Mouse (Mus musculus): ENCODE measurements around the gene Mmab. TPM values are rescaled to one million over a fixed set of nuclear protein-coding genes. Genes with fewer than 3 reads are reported as not detected.

Mmab gene
- polyA plus RNA-seq, 1 experiment from 2014 or later: 20.3 TPM

- no peak overlapping the region for H3K27ac ChIP-seq (replicated peaks)
- H3K36me3 ChIP-seq: peaks cover 99% of the 10 kb centered on the region
- H3K27me3 ChIP-seq: no peaks in the 10 kb centered on the region
- H3K9me3 ChIP-seq: no peaks in the 10 kb centered on the region
- H3K4me1 ChIP-seq: no peaks in the 10 kb centered on the region
- no peak for ATAC-seq (replicated peaks)
- H3K4me2 ChIP-seq (replicated peaks): no peak overlapping the region
- 92% methylated on average over 14 of the region's 14 CpGs for WGBS
- no peak overlapping the region for H3K9ac ChIP-seq (replicated peaks)
- H3K4me3 ChIP-seq: no peak overlapping the region
Observed at GRCm38 (mm10) chr5:114406592-114406991, 37.3 kb downstream of the Mmab start.

- Histone ChIP-seq H3K27ac (replicated peaks) (no peak overlapping the region), H3K36me3 (peaks cover 70% of the 10 kb centered on the region), H3K27me3 (no peaks in the 10 kb centered on the region), H3K9me3 (no peaks in the 10 kb centered on the region), H3K4me3 (no peak overlapping the region), H3K9ac (replicated peaks) (no peak overlapping the region), H3K4me1 (no peaks in the 10 kb centered on the region), H3K4me2 (replicated peaks) (no peak overlapping the region)
- ATAC-seq (replicated peaks): no peak
- WGBS: 89% methylated on average over 9 of the region's 9 CpGs
Observed at GRCm38 (mm10) chr5:114393169-114393568, 50.7 kb downstream of the Mmab start.

- Histone ChIP-seq H3K27ac (replicated peaks) (no peak overlapping the region), H3K36me3 (peaks cover 46% of the 10 kb centered on the region), H3K9me3 (no peaks in the 10 kb centered on the region), H3K27me3 (no peaks in the 10 kb centered on the region), H3K4me2 (replicated peaks) (no peak overlapping the region), H3K9ac (replicated peaks) (no peak overlapping the region), H3K4me1 (peaks cover 18% of the 10 kb centered on the region), H3K4me3 (no peak overlapping the region)
- no peak for ATAC-seq (replicated peaks)
- 93% methylated on average over 8 of the region's 8 CpGs for WGBS
Observed at GRCm38 (mm10) chr5:114384448-114384847, 59.4 kb downstream of the Mmab start.

GRCm38 (mm10) chr5:114383184-114383904, 60.5 kb downstream of the Mmab start:
- peaks cover 36% of the 10 kb centered on the region for H3K36me3 ChIP-seq
- WGBS: 78% methylated on average over 9 of the region's 9 CpGs
- no peaks in the 10 kb centered on the region for H3K9me3 ChIP-seq
- no peaks in the 10 kb centered on the region for H3K27me3 ChIP-seq
- H3K4me2 ChIP-seq (replicated peaks): no peak overlapping the region
- no peak overlapping the region for H3K9ac ChIP-seq (replicated peaks)
- peaks cover 29% of the 10 kb centered on the region for H3K4me1 ChIP-seq
- no peak for ATAC-seq (replicated peaks)
- no peak overlapping the region for H3K27ac ChIP-seq (replicated peaks)
- no peak overlapping the region for H3K4me3 ChIP-seq

Small RNAs within 50 kb of the gene (microRNA-seq; reads per million reads assigned to microRNA genes)
- 0.88 reads per million for gene Mir7027

Other genes with a start within 250 kb of the Mmab start
- gene Foxn4, start 170.3 kb downstream of the Mmab start, polyA plus RNA-seq (2015; fragmentation: Nextera tagmentation; extraction: Ambion mirVana): 0.11 and 0.56 TPM in 2 replicates
- 0.57 and 0.80 TPM in 2 replicates for gene Myo1h, start 154.9 kb downstream of the Mmab start, polyA plus RNA-seq (2015; fragmentation: Nextera tagmentation; extraction: Ambion mirVana)
- 85.7 and 89.3 TPM in 2 replicates for gene Kctd10, start 63.6 kb downstream of the Mmab start, polyA plus RNA-seq (2015; fragmentation: Nextera tagmentation; extraction: Ambion mirVana)
- 40.9 and 41.3 TPM in 2 replicates for gene Ube3b, start 63.5 kb downstream of the Mmab start, polyA plus RNA-seq (2015; fragmentation: Nextera tagmentation; extraction: Ambion mirVana)
- 46.3 and 49.4 TPM in 2 replicates for gene Mvk, start 209 bp upstream of the Mmab start, polyA plus RNA-seq (2015; fragmentation: Nextera tagmentation; extraction: Ambion mirVana)
- 5.2 and 5.6 TPM in 2 replicates for gene Fam222a, start 124.0 kb upstream of the Mmab start, polyA plus RNA-seq (2015; fragmentation: Nextera tagmentation; extraction: Ambion mirVana)
- 0.56 and 0.88 TPM in 2 replicates for gene Trpv4, start 214.4 kb upstream of the Mmab start, polyA plus RNA-seq (2015; fragmentation: Nextera tagmentation; extraction: Ambion mirVana)
- 36.9 and 39.6 TPM in 2 replicates for gene Gltp, start 246.9 kb upstream of the Mmab start, polyA plus RNA-seq (2015; fragmentation: Nextera tagmentation; extraction: Ambion mirVana)